Mouse (Mus musculus): Measurements from ENCODE around the gene Lmod1.
"Not testable (repeated sequence)": the region's sequence is repeated elsewhere in the genome, so short reads cannot be mapped to it uniquely, and the experiment has no call there.

Lmod1 gene

DNA sequence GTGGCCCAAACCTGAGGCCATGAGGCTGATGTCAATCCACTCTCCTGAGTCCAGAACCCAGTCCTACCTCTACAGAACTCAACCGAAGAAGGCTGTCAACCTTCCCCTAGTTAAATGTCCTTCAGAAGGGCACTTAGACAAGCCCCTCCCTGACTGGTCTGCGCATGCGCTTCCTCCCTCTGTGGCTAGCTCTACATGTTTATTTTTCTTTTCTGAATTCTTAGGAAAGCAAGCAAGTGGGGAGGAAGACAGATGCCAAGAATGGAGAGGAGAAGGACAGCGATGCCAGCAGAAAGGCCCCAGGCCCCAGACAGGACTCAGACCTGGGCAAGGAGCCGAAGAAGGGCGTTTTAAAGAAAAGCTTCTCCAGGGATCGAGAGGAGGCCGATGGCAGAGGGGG is 38.8 kb downstream of the Lmod1 start:
- no peak for DNase-seq

GRCm38 (mm10) chr1:135366380-135366779 is 41.8 kb downstream of the Lmod1 start:
- DNase-seq, result peak; percentile 28

GRCm38 (mm10) chr1:135367005-135367404 is 42.4 kb downstream of the Lmod1 start:
- no peak for DNase-seq

GRCm38 (mm10) chr1:135367595-135367994 is 43.0 kb downstream of the Lmod1 start:
- DNase-seq, result no peak

- peak; percentile 85 for DNase-seq
These were observed 43.6 kb downstream of the Lmod1 start for GRCm38 (mm10) chr1:135368245-135368644.

DNA sequence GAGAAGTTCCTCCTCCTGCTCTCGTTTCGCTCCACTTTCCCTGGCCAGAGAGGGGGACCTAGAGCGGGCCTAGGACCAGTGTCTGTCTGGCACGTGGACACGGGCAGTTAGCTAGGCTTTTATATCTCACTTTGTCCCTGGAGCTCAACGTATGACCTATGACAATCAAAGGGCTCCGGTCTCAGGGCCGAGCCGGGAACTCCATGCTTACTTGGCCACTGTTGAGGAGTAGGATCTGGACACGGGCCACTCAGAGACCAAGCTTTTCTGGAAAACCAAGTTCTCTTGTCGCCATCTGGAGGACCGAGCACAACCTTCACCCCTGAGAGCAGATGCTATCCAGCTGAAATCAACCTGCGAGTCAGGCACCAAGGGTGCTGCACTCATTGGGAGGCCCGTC is 44.4 kb downstream of the Lmod1 start:
- DNase-seq, result peak; percentile 71

- no peak for DNase-seq
These were observed 44.8 kb downstream of the Lmod1 start for GRCm38 (mm10) chr1:135369415-135369814.

- no peak for DNase-seq
These were observed 48.6 kb downstream of the Lmod1 start for GRCm38 (mm10) chr1:135373171-135373677.

DNA sequence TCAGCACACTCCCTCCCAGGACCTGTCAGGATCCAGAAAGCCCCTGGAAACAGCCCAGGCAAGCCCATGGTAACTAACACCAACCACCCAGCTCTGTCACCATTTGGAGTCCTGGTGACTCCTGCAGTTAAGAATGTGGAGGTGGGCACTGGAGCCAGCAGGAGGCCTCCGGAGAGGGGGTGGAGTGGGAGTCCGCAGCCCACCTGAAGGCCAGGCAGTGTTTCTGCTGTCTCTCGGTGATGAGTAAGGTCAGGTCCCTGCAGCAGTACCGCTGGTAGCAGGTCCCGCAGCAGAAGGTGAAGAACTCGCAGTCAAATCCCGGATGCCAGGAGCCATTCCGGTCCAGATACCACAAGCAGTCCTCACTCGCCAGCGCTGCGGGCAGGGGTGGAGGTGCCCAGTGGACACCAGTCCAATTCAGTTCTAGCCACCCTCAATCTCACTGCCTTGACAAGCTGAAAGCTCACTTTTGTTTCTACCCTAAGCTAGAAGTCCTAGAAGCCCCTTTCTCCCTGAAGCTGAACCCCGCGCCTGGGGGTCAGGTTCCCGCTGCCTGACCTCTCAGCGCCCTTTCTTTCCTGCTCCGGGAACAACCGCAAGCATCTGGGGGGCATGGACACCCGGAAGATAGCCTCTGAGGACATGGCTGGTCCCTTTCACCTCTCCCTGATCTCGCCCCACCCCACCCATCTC is 49.7 kb downstream of the Lmod1 start:
- peak; percentile 30 for DNase-seq

DNA sequence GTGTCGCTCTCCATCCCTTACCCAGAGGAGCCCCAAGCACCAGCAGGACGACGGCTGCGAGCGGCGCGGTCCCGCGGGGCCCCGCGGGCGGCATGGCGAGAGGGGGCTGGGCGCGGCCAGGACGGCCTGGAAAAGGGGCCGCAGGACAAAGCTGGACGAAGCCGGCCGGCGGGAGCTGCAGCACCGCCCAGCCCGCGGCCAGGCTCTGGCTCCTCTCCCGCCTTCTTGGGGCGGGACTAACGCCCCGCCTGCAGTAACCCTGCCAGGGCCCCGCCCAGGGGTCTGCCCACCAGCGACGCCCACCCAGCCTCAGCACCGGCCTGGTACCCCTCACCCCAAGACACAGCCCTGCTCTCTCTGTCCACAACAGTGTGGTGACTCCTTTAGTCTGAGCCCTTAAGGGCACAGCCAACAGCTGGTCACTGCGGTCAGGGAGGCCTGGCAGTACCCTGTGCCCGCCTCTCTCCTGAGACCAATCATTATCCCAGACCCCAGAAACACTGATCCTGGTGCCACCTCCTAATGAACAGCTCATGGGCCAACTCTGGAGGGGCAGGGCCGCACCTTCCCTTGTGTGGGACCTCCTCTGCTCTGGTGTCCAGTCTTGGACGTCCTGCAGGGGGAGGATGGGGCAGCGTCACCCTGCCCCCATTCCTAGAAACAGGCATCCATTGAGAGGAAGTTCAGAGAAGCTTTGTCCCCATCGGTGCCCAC is 50.4 kb downstream of the Lmod1 start, which contains the start of gene Shisa4:
TSS of gene Shisa4 (minus strand) at position 370 of the 714 bp plus-strand sequence.
- DNase-seq, result peak; percentile 69

GRCm38 (mm10) chr1:135378576-135378975 is 54.0 kb downstream of the Lmod1 start:
- no peak for DNase-seq

DNA sequence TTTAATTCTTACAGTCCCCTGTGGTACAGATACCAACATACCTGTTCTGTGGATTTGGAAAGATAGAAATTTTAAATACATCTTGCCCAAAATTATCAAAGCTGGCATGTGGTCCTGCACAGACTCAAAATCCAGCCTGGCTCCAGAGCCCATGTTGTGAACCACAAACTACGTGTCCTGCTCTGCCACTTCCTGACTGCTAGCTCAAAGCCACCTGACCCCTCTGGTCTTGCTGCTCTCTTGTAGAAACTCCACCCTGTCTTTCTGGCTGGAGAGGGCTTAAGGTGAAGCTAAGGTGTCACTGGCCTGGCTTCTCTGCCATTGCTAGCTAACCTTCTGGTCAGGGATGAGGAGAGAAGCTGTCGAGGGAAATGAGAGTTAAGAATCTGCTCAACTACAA is 54.4 kb downstream of the Lmod1 start:
- no peak for DNase-seq

DNA sequence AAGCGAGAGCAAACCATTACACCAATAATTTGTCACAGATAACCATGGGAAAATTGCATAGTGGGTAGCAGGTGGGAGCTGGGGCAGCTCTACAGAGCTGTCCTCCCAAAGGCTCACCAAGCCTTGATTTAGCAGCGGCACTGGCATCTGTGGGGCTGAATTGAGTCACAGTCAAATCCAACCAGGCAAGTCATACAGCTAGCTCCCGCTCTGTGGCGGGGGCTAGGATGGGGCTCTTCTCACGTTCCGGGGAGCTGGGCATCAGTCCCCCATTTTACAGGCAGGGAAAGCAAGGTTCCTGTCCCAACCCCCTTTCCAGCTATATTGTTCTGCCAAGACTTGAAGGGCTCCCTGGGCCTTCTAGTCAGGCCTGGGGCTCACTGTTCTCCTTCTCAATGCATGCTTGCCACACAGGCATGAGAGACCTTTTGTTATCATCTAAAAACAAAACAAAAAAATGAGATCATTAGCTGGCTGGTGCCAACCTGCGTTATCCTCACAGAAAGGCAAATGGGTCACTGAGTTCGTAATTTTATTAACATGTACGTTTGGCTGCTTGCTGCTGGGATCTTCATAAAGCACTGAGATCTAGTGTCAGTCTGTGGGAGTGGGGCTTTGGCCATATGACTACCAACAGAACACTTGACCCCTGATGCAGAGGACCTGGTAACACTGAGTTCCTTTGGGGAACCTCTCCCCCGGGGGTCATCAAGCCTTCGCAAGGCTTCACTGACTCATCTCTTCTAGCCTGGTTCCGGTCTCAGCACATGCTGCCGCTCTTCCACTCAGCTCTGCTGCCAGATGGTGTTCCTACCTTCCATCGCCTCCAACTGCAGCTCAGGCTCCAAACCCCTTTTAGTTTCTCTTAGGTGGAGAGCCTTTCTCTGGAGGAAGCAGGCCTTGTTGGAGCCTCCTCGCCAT is 55.7 kb downstream of the Lmod1 start:
- DNase-seq, result no peak

DNA sequence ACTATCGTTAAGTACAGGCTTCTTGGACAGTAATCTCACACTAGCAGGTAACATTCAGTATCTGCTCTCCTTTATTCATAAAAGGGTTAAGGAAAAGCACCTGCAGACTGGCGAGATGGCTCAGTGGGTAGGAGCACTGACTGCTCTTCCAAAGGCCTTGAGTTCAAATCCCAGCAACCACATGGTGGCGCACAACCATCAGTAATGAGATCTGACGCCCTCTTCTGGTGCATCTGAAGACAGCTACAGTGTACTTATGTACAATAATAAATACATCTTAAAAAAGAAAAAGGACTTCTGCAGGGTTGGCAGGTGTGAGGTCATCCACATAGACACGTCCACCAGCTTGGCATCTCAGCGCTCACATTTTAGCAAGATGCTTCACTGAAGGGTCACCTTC is 57.0 kb downstream of the Lmod1 start:
- DNase-seq, result not testable (repeated sequence)

- no peak for DNase-seq
These were observed 59.6 kb downstream of the Lmod1 start for GRCm38 (mm10) chr1:135384171-135384570.

GRCm38 (mm10) chr1:135385161-135385560 is 60.6 kb downstream of the Lmod1 start:
- no peak for DNase-seq

DNA sequence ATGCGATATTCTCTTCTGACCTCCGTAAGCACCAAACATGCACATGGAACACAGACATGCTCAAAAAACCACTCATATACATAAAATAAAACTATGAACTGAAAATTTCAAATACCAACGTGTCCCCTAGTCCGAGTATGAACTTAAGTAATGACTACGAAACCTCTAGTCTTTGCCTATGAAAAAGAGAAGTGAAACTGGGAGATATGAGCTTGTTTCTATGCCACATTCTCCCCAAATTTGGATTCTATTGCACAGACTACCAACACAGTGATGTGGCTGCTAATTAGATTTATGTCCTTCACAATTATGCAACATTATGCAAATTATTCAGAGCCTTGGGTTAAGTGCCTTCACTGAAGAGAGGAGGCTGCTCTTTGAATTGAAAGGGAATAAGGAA is 74.9 kb downstream of the Lmod1 start:
- no peak for DNase-seq

GRCm38 (mm10) chr1:135401452-135402110 is 77.0 kb downstream of the Lmod1 start:
- no peak for DNase-seq

- DNase-seq, result no peak
These were observed 80.7 kb downstream of the Lmod1 start for GRCm38 (mm10) chr1:135405356-135405755.

DNA sequence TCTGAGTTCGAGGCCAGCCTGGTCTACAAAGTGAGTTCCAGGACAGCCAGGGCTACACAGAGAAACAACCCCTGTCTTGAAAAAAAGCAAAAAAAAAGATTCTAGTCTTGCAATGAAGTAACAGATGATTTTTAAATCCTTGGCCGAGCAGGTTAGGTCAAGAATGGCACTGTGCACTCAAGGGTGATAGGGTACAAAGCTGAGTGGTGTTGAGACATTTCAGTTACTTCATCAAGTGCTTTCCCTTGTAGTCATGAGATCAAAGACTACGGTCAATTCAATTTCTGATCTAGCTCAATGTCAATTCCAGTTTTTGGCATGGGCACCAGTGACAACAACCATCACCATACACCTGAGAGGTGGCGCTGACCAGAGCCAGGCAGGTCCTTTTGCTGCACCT is 84.4 kb downstream of the Lmod1 start:
- DNase-seq, result no peak

DNA sequence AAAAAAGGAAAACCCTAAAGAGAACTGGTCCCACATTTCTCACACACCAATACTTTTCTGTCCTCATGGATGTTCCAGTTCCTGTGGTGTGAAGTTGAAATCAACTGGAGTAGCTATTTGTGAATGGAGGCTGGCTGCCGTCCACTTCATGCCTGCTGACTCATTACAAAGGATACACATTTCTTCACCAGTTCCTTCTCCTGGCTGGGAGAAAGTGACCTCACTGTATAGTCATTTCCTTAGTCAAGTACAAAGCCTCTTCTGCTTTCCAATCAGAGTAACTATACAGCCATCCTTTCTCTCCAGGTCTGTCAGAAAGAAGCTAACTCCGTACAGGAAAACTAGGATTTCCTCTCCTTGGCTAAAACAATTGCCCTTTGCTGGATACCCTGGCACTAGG is 86.4 kb downstream of the Lmod1 start:
- DNase-seq, result peak; percentile 45

GRCm38 (mm10) chr1:135412130-135412529 is 87.5 kb downstream of the Lmod1 start:
- DNase-seq, result no peak

DNA sequence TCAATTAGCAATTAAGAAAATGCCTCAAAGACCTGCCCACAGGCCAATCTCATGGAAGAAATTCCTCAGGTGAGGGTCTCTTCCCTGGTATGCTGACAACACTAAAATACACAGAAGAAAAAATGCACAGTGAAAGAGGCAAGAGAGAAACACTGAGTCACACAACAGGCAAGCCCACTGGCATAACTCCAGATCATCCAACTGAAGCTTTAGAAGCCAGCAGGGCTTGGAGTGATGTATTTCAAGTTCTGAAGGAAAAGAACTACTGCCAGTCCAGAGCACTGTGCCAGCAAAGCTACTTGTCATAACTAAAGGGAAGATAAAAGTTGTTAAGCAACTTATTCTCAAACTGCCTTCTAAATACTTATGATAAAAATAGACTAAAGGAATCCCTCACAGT is 89.4 kb downstream of the Lmod1 start:
- DNase-seq, result no peak

Data from kidney, adult 11 months (tissue).